Mouse (Mus musculus) heart, embryonic 16.5 days (tissue): ENCODE results near the gene Serpinf2. TPM values are rescaled to one million over a fixed set of nuclear protein-coding genes. Genes with fewer than 3 reads are reported as not detected.
A peak's percentile ranks its signal among the peaks of the same experiment; 100 is the strongest.

ENCODE experiments used
- ATAC-seq: fragments of 200-750 bp; cut with Nextera tagmentation; replicated peaks from 2 replicates; pipeline ENCODE4 v1.8.0; 2017; ENCODE audit warnings: moderate number of reproducible peaks; ENCODE audit not compliant: insufficient read depth, low FRiP score; ENCODE audit errors: extremely low read depth
- H3K27ac ChIP-seq: fragments of 300-500 bp; sonication (generic); 2 replicates; pipeline ENCODE4 v1.5.1; 2014; ENCODE audit warnings: mild to moderate bottlenecking, low read length, control low read depth, moderate library complexity
- H3K27me3 ChIP-seq: fragments of 300-500 bp; sonication (generic); 2 replicates; pipeline ENCODE4 v1.6.1; 2014; ENCODE audit warnings: low read length, mixed read lengths; ENCODE audit not compliant: control insufficient read depth, insufficient read depth
- H3K36me3 ChIP-seq: fragments of 300-500 bp; sonication (generic); 2 replicates; pipeline ENCODE4 v1.6.1; 2014; ENCODE audit not compliant: control insufficient read depth, insufficient read depth
- H3K4me1 ChIP-seq: fragments of 300-500 bp; sonication (generic); 2 replicates; pipeline ENCODE4 v1.6.1; 2014; ENCODE audit warnings: low read length, mixed read lengths; ENCODE audit not compliant: control insufficient read depth, insufficient read depth
- H3K4me2 ChIP-seq: fragments of 300-500 bp; sonication (generic); 2 replicates; pipeline ENCODE4 v1.6.1; 2014; ENCODE audit warnings: low read depth, mild to moderate bottlenecking, control low read depth, low read length
- H3K4me3 ChIP-seq: fragments of 300-500 bp; sonication (generic); 2 replicates; pipeline ENCODE4 v1.5.1; 2014; ENCODE audit warnings: mild to moderate bottlenecking, control low read depth, low read length
- H3K9ac ChIP-seq: fragments of 300-500 bp; sonication (generic); 2 replicates; pipeline ENCODE4 v1.6.1; 2014; ENCODE audit warnings: low read length, control low read depth
- H3K9me3 ChIP-seq: fragments of 300-500 bp; sonication (generic); replicated peaks from 2 replicates; pipeline ENCODE4 v1.6.1; 2016; ENCODE audit warnings: low read length; ENCODE audit not compliant: control insufficient read depth
- WGBS: fragments of 180-500 bp; shearing (Covaris S2); extraction: QIAGEN DNeasy Blood & Tissue Kit; methylation state at CpG from one replicate; pipeline ENCODE4 v1.1.7; 2014; 5-methylcytosine and 5-hydroxymethylcytosine counted together
- polyA plus RNA-seq: library from polyadenylated mRNA; unstranded; fragments of >200 nt; fragmentation: Nextera tagmentation; extraction: Ambion mirVana; gene quantifications from 2 replicates; pipeline ENCODE4 v1.2.1, GENCODE M21; 2015

The Serpinf2 gene
- polyA plus RNA-seq, result 0.39 and 0.75 TPM in 2 replicates

DNA sequence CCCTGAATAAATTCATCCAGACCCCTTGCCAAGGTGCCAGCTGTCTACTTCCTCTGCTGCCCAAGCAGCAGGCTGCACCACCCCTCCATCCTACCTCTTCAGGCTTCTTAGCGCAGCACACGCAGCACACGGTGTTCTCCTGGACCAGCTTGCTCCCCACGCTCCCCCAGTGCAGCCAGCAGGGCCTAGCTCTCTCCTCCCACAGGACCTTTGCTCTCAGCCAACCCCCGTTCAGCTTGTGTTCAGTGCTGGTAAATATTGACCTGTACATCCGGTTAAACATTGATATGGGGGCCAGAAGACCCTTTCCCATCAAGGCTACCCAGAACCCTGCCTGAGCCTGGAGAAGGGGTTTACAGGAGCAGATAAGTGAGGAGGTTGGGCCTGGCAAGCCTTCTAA is at the start of gene Serpinf2:
Serpinf2 (minus strand) TSS at position 229 of the 400 bp plus-strand sequence.
- H3K4me1 ChIP-seq, result no peaks in the 10 kb centered on the region
- ATAC-seq, result no peak
- H3K27ac ChIP-seq, result no peak within 1 kb of the TSS
- H3K4me2 ChIP-seq, result no peak within 1 kb of the TSS
- H3K27me3 ChIP-seq, result no peaks in the 10 kb centered on the region; the same call in 1 of the 2 replicates
- no peak within 1 kb of the TSS for H3K4me3 ChIP-seq
- H3K36me3 ChIP-seq, result 0 out of 2 replicates have a peak, but pooled peaks cover 11% of the 10 kb centered on the region
- no peak within 1 kb of the TSS for H3K9ac ChIP-seq
- H3K9me3 ChIP-seq, result peaks cover under 1% of the 10 kb centered on the region; the same call in 1 of the 2 replicates
- WGBS, result 87% methylated on average over 6 of the region's 6 CpGs

DNA sequence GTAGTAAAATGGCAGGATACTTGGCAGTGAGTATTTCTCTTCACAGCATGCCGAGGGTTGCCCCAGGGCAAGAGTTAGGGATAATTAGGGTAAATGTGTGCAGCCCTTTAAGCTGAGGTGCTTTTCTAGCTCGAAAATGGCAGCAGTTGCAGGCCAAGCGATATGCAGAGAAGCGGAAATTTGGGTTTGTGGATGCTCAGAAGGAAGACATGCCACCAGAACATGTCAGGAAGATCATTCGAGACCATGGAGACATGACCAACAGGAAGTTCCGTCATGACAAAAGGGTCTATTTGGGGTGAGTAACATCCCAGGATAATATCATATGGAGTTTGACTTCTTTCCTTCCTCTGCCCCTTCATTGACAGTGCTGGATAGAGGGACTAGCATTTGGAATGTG is 48.1 kb upstream of the Serpinf2 start:
- no peak overlapping the region for H3K27ac ChIP-seq
- 24% methylated on average over 6 of the region's 6 CpGs for WGBS

DNA sequence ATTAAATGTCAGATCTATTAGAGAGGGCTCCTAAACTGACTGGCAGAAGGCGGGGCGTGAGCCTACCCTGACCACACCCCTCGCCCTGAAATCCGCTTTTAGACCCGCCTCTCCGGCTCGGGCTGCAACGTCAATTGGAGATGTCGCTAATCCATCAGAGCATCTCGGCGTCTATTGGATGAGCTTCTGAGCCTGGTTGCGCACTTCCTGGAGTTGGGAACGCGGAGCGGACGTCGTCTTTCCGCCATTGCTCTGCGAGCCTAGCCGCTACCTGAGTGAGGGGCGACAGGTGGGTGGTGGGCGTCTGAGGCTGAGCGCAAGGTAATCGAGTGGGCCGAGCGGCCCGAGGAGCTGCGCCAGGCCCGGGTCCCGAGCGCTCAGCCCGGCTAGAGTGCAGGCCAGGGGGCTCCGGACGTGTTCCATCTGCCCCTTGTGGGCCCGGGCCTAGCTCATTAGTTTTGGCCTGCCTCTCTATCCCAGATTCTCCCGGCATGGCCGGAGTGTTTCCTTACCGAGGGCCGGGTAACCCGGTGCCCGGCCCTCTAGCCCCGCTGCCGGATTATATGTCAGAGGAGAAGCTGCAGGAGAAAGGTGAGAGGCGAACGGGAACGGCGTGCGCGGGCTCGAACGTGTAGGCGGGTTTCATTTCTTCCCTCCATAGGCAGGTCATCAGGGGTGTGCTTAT is 47.4 kb upstream of the Serpinf2 start, which contains the start of gene Prpf8:
Prpf8 (plus strand) TSS at position 216 of the 685 bp plus-strand sequence.
- H3K27me3 ChIP-seq, result no peaks in the 10 kb centered on the region; the same call in 1 of the 2 replicates
- H3K9me3 ChIP-seq, result no peaks in the 10 kb centered on the region
- under 1% methylated on average over 52 of the region's 52 CpGs for WGBS
- peak within 1 kb of the TSS; percentile 83 for H3K27ac ChIP-seq
- H3K4me1 ChIP-seq, result peaks cover 10% of the 10 kb centered on the region
- peak; percentile 100 for ATAC-seq
- H3K9ac ChIP-seq, result peak within 1 kb of the TSS; percentile 98
- peaks cover 23% of the 10 kb centered on the region for H3K36me3 ChIP-seq
- peak within 1 kb of the TSS; percentile 99 for H3K4me2 ChIP-seq
- H3K4me3 ChIP-seq, result peak within 1 kb of the TSS; percentile 99

More for the DNA sequence above, 48.1 kb upstream of the Serpinf2 start:
- ATAC-seq, result no peak
- Histone ChIP-seq H3K36me3 (peaks cover 31% of the 10 kb centered on the region), H3K4me2 (peak overlapping the region; percentile 99), H3K9ac (peak overlapping the region; percentile 98), H3K4me3 (peak overlapping the region; percentile 99), H3K4me1 (peaks cover 10% of the 10 kb centered on the region), H3K27me3 (no peaks in the 10 kb centered on the region; the same call in 1 of the 2 replicates), H3K9me3 (no peaks in the 10 kb centered on the region)

DNA sequence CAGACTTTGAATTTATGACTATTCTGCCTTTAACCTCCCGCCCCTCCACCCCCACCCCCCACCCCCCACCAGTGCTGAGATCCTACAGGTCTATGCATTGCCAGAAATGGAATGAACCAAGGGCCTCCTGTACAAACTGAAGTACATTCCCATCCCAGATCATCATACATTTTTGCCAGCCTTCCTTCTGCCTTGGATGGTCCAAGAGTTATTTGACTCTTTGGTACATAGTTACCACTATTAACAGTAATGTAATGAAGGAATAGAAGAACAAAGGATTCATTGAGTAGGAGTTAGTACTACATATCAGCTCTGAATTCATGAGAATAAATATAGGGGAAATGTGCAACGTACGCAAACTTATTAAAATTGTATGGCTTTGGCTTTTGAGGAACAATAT is 46.8 kb upstream of the Serpinf2 start:
- H3K4me2 ChIP-seq, result peak overlapping the region; percentile 44
- H3K27ac ChIP-seq, result no peak overlapping the region
- H3K27me3 ChIP-seq, result no peaks in the 10 kb centered on the region; the same call in 1 of the 2 replicates
- peaks cover 10% of the 10 kb centered on the region for H3K4me1 ChIP-seq
- ATAC-seq, result peak; percentile 7; the same call in 1 of the 2 replicates
- H3K36me3 ChIP-seq, result peaks cover 18% of the 10 kb centered on the region
- H3K9ac ChIP-seq, result no peak overlapping the region
- no peak overlapping the region; the same call in 1 of the 2 replicates for H3K4me3 ChIP-seq
- 26% methylated on average over 3 of the region's 3 CpGs for WGBS
- no peaks in the 10 kb centered on the region for H3K9me3 ChIP-seq

DNA sequence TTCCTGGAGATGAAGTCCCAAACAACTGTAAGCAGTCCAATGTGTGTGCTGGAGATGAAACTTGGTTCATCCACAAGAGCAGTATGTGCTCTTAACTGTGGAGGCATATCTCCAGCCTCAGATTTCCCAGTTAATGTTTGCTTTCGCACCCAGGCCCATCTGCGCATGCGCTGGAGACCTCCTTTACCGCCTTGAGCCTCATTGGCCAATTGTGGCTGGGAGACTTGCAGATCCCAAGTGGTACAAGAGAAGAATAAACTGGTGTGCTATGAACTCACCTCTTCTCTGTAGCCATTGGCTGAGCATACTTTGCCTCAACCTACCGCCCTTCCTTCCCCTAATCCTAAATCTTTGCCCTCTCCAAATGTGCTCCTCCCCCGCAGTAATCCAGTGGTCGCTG is 34.0 kb upstream of the Serpinf2 start:
- H3K27me3 ChIP-seq, result no peaks in the 10 kb centered on the region
- no peak overlapping the region for H3K27ac ChIP-seq
- no peaks in the 10 kb centered on the region for H3K36me3 ChIP-seq
- H3K4me2 ChIP-seq, result no peak overlapping the region
- no peak overlapping the region for H3K9ac ChIP-seq
- 72% methylated on average over 7 of the region's 7 CpGs for WGBS
- no peaks in the 10 kb centered on the region for H3K9me3 ChIP-seq
- H3K4me3 ChIP-seq, result no peak overlapping the region
- no peak for ATAC-seq
- peaks cover 2% of the 10 kb centered on the region; the same call in 1 of the 2 replicates for H3K4me1 ChIP-seq

DNA sequence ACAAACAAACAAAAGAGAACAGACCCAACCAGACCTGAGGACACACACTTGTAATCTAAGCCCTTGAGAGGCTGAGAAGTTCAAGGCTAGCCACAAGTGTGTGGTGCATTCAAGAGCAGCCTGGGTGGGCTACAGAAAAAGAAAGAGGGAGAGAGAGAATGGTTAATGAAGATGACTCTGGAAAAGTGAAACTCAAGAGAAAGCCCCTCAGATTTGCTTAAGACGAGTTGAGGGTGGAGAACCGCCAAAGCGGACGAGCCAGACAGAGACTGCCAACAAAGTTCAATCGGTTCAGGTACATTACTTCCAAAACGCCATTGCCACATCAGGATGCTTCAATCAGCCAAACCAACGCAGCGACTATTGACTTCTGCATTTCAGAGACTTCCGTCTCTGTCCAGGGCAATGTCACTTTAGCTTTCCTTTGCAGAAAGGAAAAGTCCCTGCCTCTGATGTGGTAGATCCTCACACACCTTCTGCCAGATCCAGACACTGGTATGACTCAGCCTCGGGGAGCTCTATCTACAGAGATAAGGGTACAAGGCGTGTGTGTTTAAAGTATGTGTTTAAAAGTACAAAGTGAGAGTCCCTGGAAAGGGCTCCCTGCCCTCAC is 33.2 kb upstream of the Serpinf2 start:
- Histone ChIP-seq H3K9me3 (no peaks in the 10 kb centered on the region), H3K27ac (no peak overlapping the region), H3K4me3 (no peak overlapping the region), H3K4me1 (peaks cover 6% of the 10 kb centered on the region), H3K36me3 (no peaks in the 10 kb centered on the region), H3K9ac (no peak overlapping the region), H3K4me2 (no peak overlapping the region), H3K27me3 (no peaks in the 10 kb centered on the region)
- WGBS, result 65% methylated on average over 11 of the region's 11 CpGs
- ATAC-seq, result no peak

DNA sequence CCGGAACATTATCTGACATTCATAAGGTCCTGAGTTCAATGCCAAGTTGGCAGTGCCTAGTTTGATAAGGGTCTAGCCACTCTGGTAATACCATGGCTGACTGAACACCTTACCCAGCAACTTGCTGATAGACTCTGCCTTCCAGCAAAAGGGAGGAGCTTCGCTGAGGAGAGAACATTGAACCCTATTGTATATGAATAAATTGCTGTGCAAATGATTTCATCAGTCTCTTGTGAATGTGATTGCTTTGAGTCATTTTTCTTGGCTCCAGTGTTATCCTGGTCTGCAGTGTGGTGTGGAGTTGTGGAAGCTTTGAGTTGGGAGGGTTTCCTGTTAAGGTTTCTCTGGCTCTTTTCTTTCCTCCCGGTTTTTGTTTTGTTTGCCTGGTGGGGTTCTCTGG is 31.3 kb upstream of the Serpinf2 start:
- Histone ChIP-seq H3K9ac (no peak overlapping the region), H3K27me3 (no peaks in the 10 kb centered on the region), H3K4me2 (no peak overlapping the region), H3K4me1 (peaks cover 11% of the 10 kb centered on the region), H3K4me3 (no peak overlapping the region), H3K9me3 (0 out of 2 replicates have a peak, but pooled peaks cover 3% of the 10 kb centered on the region), H3K36me3 (peaks cover 5% of the 10 kb centered on the region), H3K27ac (no peak overlapping the region)
- WGBS, result 76% methylated on average over 3 of the region's 3 CpGs
- ATAC-seq, result no peak

DNA sequence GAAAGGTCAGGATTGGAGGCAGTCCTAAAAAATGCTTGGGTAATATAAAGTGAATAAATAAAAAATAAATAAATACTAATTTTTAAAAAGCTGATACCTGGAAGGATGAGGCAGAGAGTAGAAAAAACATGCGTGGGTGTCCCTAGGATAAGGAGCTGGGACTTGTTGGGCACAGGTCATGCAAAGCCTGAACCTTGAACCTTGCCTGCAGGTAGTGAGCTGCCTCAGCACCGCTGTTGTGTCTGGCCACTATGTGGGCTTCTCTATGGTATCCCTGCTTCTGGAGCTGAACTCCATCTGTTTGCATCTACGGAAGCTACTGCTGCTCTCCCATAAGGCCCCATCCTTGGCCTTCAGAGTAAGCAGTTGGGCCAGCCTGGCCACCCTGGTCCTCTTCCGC is 29.9 kb upstream of the Serpinf2 start:
- 92% methylated on average over 4 of the region's 4 CpGs for WGBS
- Histone ChIP-seq H3K4me1 (peaks cover 11% of the 10 kb centered on the region), H3K9me3 (0 out of 2 replicates have a peak, but pooled peaks cover 3% of the 10 kb centered on the region), H3K4me3 (no peak overlapping the region), H3K4me2 (no peak overlapping the region), H3K9ac (no peak overlapping the region), H3K27ac (no peak overlapping the region), H3K36me3 (peaks cover 16% of the 10 kb centered on the region), H3K27me3 (no peaks in the 10 kb centered on the region)
- ATAC-seq, result no peak

DNA sequence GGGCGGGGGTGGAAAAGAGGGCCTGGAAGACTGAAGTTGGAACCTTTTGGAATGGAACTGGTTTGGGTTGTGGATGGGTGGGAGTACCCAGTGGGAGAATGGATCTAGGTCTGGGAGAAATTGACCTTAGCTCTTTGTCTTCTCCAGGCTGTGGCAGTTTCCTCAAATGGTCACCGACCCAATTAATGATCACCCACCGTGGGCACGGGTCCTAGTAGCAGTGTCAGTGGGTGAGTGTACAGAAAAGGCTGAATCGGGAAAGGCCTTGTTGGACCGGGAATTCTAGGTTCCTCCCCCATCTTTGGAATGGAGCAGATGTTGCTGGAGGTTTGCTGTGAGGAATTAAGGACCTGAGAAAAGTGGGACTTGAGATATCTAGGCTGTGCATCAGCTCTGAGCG is 29.0 kb upstream of the Serpinf2 start:
- 59% methylated on average over 7 of the region's 7 CpGs for WGBS
- peaks cover 16% of the 10 kb centered on the region for H3K36me3 ChIP-seq
- no peak overlapping the region; the same call in 1 of the 2 replicates for H3K27ac ChIP-seq
- peak overlapping the region; percentile 63 for H3K4me3 ChIP-seq
- H3K9me3 ChIP-seq, result 0 out of 2 replicates have a peak, but pooled peaks cover 3% of the 10 kb centered on the region
- H3K4me2 ChIP-seq, result peak overlapping the region; percentile 94
- peaks cover 15% of the 10 kb centered on the region for H3K4me1 ChIP-seq
- ATAC-seq, result no peak
- no peaks in the 10 kb centered on the region for H3K27me3 ChIP-seq
- peak overlapping the region; percentile 84 for H3K9ac ChIP-seq
